Mouse (Mus musculus): ENCODE results near the gene Trio.

- no peak for TF ChIP-seq POLR2A (IDR thresholded peaks at IDR 0.05; ENCODE audit: borderline replicate concordance, insufficient read depth, low read length)
- no peak for TF ChIP-seq CTCF (IDR thresholded peaks at IDR 0.05; ENCODE audit: borderline replicate concordance, insufficient read depth, low read depth, low read length)
Measured at GRCm38 (mm10) chr15:27761416-27761815, 264.2 kb downstream of the Trio start.
